Mouse (Mus musculus) liver, adult 2 months (tissue): Measurements from ENCODE around the gene Ggt7.

Source experiments
- CTCF ChIP-seq: fragments of 200-500 bp; IDR thresholded peaks from 2 replicates; pipeline ENCODE4 v1.5.1; 2011; ENCODE audit warnings: low read depth, low read length, control low read depth
- POLR2A ChIP-seq: fragments of 200-500 bp; IDR thresholded peaks from 2 replicates; pipeline ENCODE4 v1.6.1; 2011; ENCODE audit warnings: low read length, control low read depth; ENCODE audit not compliant: insufficient read depth; ENCODE audit errors: extremely low read depth

- TF ChIP-seq POLR2A: no peak
- TF ChIP-seq CTCF: no peak
Measured at GRCm38 (mm10) chr2:155562209-155562608, 44.2 kb upstream of the Ggt7 start.
